Mouse (Mus musculus): ENCODE measurements around the gene Pla2g15. TPM values are rescaled to one million over a fixed set of nuclear protein-coding genes. Genes with fewer than 3 reads are reported as not detected.

The Pla2g15 gene
- total RNA-seq, 2 experiments from 2014 or later = 18.7 to 20.1 TPM

DNA sequence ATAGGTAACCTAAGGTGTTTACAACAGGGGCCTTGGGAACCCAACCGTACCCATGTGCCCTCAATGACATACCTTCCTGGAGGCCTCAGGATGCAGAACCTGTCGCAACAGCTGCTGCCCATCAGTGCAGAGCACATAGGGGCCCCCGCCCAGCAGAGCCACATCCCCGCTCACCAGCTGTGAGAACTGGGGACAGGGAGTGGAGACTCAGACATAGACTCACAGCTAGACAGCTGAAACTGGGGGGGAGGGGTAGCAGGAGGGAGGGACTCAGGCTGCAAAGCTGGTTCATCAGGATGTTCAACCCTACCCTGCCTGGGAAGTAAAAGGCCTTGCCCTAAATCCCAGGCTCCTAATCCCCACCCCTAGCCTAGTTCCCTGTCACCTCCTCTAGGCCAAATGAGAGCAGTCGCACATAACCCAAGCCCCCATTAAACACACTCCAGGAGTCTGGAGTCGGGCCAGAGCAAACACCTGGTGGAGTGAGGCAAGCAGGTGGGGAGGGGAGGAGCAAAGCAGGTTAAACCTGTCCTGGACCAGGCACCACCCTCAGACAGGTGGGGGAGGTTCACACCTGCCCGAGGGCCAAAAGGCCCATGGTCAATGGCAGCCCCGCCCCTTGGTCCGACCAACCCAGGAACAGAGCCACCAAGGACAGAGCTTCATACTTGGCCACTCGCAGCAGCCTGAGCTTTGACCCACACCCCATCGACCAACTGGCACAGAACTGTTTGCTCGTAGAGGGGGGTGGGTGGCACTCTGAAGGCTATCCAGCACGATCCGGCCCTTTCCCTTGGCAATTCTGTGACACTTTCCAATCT lies 15.2 kb upstream of the Pla2g15 start:
- no peak for DNase-seq (ENCODE audit: low spot score in 2 of 2)

DNA sequence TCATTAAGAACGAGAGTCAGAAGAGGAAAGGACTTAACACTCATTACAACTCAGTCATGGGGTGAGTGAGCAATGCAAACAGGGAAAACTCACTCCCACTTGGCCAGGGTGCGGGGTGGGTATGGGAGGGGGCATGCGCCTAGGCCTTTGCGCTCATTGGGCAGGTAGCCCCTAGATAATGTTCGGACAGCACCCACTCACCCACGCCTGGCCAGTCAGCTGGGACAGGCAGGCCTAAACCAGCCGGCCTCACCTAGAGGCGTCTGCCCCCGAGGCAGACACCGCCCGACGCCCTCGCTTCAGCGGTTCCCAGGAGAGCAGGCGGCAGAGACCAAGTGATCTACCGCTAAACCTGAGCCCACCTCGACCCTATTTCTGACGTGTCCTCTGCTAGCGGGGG lies 14.5 kb upstream of the Pla2g15 start:
- no peak for DNase-seq (ENCODE audit: low spot score in 2 of 2)

DNA sequence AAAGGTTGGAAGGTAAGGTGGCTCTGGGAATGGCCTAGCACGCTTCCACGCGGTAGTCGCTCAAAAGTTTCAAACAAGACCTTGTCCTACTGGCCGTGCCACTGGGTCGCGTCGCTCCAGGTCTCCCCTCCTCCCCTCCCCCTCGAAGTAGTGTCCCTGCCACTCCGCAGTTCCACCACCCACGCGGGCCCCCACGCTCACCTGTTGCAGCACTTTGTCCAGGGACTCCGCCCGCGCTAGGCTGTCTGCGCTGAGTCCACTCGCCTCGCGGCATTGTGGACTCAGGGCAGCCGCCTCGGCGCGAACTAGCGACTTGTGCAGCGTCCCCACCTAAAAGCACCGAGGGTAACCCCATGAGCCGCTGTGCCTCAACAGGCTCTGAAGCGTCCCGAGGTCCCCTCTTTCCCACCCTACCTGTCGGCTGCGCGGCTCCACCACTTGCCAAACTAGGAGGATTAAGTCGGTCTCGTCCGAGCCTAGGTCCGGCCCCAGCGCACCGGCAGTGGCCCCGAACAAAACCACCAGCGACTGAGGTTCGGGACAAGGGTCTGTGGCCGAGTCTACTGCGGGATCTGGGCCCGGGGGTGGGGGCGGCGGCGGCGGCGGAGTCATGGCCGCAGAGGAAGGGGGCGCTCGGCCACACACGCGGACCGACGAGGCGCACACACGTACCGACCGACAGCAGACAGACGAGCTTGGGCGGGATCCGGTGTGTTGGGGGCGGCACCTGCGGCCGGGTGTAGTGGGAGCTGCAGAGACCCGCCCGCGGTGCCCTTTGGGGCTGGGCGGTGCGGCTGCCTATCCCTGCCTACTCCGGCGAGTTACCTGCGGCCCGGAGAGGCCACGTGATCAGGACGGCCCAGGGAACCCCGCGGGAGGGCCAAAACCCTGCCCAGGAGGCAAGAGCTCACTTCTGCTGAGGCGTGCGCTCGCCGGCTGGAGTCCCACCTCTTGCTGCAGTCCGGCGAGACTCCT lies 13.8 kb upstream of the Pla2g15 start, which contains the start of gene Esrp2:
TSS of gene Esrp2 (minus strand) at position 819 of the 975 bp plus-strand sequence.
- DNase-seq (ENCODE audit: low spot score in 2 of 2) = no peak

DNA sequence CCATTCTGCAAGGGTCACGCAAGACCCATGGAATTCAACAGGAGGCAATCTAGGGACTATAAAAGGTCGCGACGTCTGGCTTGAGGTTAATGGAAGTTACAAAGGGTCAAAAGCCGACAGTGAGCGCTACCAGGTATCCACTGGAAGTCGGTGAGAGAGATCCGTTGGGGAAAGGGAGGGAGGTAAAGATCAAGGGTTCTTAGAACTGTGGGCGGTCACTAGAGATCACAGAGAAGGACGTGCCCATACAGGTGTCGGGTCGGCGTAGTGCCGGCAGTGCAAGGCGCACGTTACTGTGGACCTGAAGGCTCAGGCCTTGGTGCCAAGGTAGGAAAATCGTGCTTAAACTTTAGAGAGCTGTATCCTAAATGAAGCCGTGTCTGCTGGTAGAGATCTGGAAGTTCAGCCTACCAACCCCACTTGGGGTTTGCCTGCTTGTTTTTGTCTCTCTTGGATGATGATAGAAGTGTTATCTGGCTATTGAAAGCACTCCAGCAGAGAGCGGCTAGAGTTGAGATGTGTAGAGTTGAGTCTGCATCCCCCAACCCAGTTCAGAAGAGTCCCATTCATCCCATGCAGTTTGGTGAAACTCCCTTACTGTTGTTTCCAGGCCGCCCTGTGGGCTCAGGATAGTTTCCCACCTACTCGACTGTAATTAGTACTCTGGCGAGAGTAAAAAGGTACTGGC lies 12.8 kb upstream of the Pla2g15 start:
- DNase-seq (ENCODE audit: low spot score in 2 of 2) = no peak

DNA sequence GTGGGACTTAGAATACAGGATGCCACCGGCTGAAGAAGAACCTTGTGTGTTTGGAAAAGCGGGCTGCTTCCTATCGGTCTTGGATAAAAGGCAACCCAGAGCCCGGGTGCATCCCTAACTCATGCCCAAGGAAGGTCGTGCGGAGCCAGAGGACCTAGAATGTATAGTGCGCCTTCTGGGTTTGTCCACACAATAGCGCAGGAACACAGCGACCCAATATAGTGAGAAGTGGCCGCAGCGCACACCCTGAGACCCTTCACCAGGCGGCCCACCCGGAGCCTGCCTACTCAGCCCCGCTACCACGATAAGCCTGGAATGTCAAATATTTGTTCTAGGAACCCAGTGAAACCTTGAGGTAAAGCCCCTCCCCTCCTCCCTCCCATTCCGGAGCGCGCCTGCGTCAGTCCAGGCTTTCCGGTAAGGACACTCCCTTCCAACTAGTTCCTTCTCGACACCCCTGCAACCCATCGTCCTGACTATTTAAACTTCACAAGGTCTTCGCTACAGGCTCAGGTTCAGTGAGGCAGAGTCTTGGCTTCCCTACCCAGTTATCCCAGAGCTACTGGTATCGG lies 12.2 kb upstream of the Pla2g15 start:
- DNase-seq (ENCODE audit: low spot score in 2 of 2) = no peak

DNA sequence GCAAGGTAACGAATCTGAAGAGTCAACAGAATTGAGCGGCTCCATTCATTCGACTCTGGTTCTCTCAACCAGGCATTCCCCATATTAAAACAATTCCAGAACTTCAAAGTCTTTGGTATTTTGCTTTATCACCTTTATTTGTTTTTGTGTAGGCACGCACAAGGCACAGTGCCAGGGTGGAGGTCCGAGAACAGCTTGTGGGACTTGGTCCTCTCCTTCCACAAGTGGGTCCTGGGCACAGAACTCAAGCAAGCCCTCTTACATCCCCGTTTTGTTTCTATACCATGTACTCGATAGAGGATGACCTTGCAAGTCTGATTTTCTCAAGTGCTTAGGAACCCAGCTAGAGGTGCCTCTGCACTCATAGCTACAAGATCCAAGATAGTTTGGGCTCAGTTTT lies 11.6 kb upstream of the Pla2g15 start:
- DNase-seq (ENCODE audit: low spot score in 2 of 2) = no peak

DNA sequence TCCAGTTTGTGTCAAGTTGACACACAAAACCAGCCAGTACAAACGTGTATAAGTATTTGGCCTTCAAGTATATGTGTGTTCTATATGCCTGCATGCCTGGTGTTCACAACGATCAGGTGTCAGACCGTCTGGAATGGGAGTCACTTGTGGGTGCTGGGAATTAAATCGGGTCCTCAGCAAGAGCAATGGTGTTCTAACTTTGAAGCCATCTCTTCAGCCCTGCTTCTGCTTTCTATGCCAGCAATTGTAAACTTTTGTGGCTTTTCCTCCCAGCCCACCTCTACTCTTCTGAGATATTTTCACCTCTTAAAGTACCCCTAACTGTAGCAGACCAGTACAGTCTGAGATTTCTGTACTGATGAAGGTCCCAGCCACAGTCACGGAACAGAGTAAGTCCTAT lies 10.0 kb upstream of the Pla2g15 start:
- no peak for DNase-seq (ENCODE audit: low spot score in 2 of 2)

DNA sequence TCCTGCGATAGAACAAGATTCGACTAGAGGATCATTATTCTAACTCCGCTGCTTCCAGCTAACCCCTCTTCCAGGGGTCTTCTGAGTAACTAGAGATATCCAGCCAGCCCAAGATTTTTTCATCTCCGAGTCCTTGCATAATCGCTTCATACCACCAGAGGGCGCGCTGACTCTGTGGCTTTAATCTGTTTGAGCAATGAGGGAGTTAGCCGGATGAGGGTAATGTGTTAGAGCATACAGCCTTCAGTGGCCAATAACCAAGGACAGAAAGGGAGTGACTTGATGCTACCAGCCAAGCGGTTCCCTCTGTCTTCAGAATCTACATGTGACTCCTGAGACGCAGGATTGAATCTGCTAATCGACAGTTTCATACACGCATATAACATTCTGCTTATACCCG lies 9.4 kb upstream of the Pla2g15 start:
- peak; percentile 86 to 89 for DNase-seq (ENCODE audit: low spot score in 2 of 2)

DNA sequence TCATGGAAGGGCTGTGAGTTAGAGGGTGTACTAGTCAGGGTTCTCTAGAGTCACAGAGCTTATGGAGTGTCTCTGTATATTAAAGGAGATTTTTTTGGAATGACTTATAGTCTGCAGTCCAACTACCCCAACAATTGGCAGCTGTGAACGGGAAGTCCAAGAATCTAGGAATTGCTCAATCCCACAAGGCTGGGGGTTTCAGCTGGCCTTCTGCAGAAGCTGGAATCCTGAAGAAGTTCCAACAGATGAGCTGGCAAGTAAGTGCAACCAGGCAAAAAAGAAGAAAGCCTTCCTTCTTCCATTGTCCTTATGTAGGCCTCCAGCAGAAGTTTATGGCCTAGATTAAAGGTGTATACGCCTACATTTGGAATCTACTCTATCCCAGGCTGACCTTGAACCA lies 4.9 kb upstream of the Pla2g15 start:
- DNase-seq (ENCODE audit: low spot score in 2 of 2) = no peak

DNA sequence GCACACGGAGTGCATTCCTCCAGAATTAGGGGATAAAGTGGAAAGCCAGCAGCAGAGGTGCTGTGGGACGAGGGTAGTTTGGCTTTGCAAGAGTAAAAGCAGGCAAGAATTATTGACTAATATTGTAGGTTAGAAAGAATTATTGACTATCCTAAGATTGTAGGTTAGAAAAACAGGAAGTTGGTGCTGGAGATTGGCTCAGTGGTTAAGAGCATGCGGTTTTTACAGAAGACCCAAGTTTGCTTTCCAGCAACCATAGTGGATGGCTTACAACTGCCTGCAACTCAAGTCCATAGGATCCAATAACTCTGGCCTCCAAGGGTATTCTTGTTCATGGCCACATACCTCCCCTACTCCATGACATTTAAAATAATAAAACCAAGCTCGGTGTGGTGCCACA lies 4.2 kb upstream of the Pla2g15 start:
- no peak for DNase-seq (ENCODE audit: low spot score in 2 of 2)

DNA sequence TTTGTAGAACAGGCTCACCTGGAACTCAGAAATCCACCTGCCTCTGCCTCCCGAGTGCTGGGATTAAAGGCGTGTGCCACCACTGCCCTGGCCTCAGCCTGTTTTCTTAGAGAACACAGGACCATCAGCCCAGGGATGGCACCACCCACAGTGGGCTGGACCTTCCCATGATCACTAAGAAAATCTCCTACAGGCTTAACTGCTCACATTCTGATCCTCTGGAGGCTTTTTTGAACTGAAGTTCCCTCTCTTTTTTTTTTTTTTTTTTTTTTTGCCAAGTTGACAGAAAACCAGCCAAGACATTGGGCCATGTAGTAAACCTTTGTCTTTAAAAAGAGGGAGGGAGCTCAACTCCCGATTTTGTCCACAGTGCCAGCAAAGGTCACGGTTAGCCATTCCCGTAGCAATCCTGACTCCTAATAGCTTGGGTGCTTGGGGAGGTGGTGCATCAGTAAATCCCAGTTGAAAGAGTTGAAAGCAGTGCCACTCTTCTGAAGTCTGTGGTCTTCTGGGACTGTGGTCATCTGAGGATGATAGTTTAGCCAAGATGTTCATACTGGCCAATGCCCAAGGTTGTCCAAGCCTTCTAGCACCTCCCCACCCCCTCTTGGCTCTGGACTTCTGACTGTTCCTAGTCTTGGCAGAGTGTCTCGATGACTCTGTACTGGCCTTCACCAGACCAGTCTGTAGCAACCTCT lies 2.2 kb upstream of the Pla2g15 start:
- no peak for DNase-seq (ENCODE audit: low spot score in 2 of 2)

DNA sequence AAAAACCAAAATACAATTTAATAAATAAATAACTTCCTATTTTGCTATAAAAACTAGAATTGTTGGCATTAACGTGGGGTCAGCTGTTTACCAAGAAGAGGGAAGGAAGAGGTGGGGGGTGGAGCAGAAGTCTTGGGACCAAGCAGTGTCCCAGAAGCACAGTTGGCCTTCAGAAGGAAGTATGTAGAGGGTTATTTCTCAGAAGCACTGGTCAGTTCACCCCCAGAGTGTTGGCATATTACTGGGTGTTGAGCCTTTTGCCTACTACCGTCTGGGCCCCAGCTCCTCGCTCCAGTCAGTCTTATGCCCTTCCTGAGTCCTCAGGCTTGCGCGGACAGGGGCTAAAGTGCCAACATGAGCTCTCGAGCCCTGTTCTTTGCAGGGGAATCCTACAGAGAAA lies 1.2 kb upstream of the Pla2g15 start:
- no peak for DNase-seq (ENCODE audit: low spot score in 2 of 2)

DNA sequence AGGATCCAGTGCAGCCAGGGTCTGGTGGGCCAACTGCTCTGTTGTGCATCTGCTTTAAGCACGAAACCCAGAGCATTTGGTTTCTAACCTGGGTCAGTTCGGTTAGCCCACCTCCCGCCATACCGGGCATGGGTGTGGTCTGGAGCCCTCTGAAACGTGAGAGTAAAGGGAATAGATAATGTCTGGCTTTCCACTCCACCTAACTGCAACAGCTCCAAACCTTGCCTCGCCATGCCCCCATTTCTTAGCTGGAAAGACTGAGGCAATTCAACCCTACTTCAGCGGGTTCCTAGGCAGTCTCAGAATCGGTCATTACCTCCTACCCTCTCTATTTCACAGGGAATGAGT lies 428 bp downstream of the Pla2g15 start:
- no peak for DNase-seq (ENCODE audit: low spot score in 2 of 2)

DNA sequence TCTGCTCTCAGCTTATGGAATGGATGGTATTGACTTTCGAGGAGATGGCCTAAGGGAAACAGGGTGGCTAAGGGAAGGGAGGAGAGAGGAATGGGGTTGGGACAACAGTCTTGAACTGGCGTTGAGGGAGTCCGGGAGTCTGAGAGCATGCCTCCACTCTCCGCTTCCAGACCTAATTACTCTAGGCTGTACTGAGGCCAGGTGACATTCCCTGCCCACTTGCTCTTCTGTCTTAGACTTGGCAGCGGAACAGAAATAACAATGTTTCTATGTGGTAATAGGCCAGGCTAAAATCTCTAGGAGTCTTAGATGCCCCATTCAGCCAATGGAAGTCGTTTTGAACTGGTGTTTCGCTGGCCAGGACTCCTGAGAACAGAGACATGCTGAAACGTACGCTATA lies 842 bp downstream of the Pla2g15 start:
- no peak for DNase-seq (ENCODE audit: low spot score in 2 of 2)

DNA sequence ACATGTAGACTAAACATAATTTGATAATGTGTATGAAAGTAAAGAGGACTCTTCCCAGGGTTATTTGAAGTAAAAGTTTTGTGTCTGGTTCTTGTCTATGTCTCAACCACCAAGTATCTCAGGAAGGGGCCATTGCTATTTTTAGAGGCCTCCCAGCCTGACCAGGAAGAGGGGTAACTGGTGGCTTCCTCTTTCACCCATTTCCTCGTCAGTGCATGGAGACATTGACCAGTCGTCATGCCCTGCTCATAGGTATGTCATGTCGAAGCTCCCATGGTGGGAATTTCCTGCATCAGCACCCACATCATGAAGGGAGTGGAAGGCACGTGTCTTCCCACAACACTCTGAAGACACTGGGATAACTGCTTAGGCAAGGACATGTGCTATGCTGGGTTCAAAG lies 2.7 kb downstream of the Pla2g15 start:
- no peak for DNase-seq (ENCODE audit: low spot score in 2 of 2)

DNA sequence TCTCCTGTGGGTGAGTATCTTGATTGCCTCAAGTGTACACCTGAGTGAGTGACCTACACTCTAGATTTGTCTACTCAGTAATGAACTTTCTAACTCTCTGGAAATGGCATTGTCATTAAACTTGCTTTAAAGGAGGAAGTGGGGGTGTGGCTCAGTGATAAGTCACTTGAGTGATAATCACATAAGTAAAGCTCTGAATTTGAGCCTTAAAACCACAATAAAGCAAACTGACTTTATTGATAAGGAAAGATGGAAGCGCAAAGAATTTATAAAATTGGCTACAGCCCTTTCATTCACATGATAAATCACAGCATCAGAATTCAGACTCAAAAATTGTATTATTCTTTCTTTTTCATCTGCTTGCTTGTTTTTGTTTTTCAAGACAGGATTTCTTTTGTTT lies 7.2 kb downstream of the Pla2g15 start:
- DNase-seq (ENCODE audit: low spot score in 2 of 2) = no peak

DNA sequence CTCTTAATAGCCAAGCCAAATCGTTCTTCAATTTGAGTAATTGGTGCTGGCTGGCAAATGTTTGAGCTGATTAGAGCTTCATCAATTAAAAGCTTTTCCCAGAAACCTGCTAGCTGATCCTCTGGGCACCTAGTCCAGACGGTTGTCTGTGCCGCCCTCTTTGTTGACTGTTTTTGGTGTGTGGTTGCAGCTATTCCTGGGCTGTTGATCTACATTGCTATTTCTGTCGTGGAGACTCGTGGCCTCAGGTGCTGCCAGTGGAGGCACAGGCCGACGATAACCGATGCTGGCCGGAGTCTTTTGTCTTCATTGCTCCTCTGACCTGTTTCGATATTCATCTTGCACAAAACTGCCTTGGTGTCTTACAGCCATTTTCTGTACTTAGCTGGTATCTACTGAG lies 8.2 kb downstream of the Pla2g15 start:
- no peak for DNase-seq (ENCODE audit: low spot score in 2 of 2)

DNA sequence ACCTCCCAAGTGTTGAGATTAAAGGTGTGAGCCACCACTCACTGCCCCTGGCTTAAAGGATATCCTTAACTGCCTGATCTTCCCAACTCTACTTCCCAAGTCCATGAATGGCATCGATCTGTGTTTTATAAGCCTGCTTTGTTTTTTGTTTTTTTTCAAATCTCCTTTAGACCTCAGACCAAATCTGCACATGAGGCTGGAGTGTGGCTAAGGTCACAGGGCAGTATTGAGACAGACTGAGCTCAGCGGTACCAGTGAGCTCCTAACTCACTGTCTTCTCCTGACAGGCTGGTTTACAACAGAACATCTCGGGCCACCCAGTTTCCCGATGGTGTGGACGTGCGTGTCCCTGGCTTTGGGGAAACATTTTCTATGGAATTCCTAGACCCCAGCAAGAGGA lies 9.7 kb downstream of the Pla2g15 start:
- DNase-seq (ENCODE audit: low spot score in 2 of 2) = no peak

DNA sequence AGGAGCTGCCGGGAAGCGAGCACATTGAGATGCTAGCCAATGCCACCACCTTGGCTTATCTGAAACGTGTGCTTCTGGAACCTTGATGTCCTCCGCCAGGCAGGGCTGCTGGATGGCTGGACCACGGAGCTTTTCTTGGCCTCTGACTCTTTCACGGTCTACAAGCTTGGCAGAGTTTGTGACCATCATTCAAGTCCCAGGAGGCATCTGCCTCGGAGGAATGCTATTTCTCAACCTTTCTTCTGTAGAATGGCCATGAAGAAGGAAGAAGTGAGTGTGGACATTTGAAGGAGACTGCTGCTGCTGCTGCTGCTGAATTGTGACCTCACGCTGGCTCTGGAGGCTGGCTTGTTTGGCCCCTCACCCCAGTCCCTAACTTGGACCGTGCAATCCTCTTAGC lies 13.1 kb downstream of the Pla2g15 start:
- no peak for DNase-seq (ENCODE audit: low spot score in 2 of 2)

DNA sequence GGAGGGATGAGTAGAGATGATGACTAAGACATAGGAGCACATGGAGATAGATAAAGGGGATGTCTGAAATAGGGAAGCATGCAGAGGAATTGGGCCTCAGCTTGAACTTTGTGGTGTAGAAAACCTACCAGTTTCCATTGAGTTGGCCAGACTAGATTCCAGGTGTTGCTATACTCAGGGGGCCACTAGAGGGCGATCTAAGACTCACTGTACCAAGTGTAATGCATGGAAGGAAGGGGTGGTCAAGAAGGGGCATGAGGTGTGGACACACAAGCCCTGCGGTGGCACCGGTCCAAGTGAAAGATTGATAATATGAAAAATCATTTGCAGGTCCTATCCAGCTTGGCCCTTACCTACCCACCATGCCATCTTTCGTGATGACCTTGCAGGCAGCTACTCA lies 15.3 kb downstream of the Pla2g15 start:
- DNase-seq (ENCODE audit: low spot score in 2 of 2) = peak; percentile 79 to 81

All from layer of hippocampus, postnatal 10 days (tissue).